Comparison of ENCODE assay signal across 18 mouse cellular contexts in genomic region chr17:45029106-45029505, GRCm38 (mm10).
DNase-seq lines count a peak whose midpoint lies in the region; ATAC-seq lines count a peak whose summit lies in the region.
"Had no signal": no experiment of that assay in that cellular context is flagged by ENCODE, and none has a peak within 500 bp of the region (broad histone marks: within the 10 kb centered on the region; RNA-seq: fewer than 3 reads in every experiment).

No protein-coding gene starts in this region.

- peak; percentile 69 to 78 for DNase-seq in adrenal gland, adult (ENCODE audit: inconsistent age in 2 of 2, low spot score in 1 of 2)
- DNase-seq in adrenal gland, postnatal 10 days: no peak
- DNase-seq in adrenal gland, adult 8-10 months: peak; percentile 32
- DNase-seq in adrenal gland, adult 18-20 months (ENCODE audit: low spot score in 2 of 2): no peak
- peak; percentile 56 for DNase-seq in heart, adult 11 months
- no peak for DNase-seq in heart, adult 8-10 months (ENCODE audit: low spot score)
- DNase-seq in 416B (ENCODE audit: low read depth): peak; percentile 14
- DNase-seq: cerebellum, adult 11-12 months; cerebellum, adult 2 months; cerebellum, adult 9-10 months; cerebellum, postnatal 10 days; cerebellum, postnatal 25 days; forebrain, postnatal 0 days had no signal

- H3K4me3 ChIP-seq in hindbrain, embryonic 12.5 days: no peak overlapping the region
- H3K4me3 ChIP-seq: embryonic facial prominence, embryonic 10.5 days; embryonic facial prominence, embryonic 12.5 days; forebrain, embryonic 13.5 days; forebrain, embryonic 15.5 days had no signal

- H3K27ac ChIP-seq in hindbrain, embryonic 12.5 days: no peak overlapping the region
- H3K27ac ChIP-seq: embryonic facial prominence, embryonic 10.5 days; embryonic facial prominence, embryonic 12.5 days; forebrain, embryonic 13.5 days; forebrain, embryonic 15.5 days had no signal

- no peaks in the 10 kb centered on the region for H3K4me1 ChIP-seq in hindbrain, embryonic 12.5 days
- H3K4me1 ChIP-seq: forebrain, embryonic 13.5 days; forebrain, embryonic 15.5 days had no signal

- WGBS in hindbrain, embryonic 12.5 days: 92% methylated on average over 1 of the region's 1 CpGs

- no peak for ATAC-seq in hindbrain, embryonic 12.5 days (ENCODE audit: low FRiP score)
- ATAC-seq: forebrain, embryonic 13.5 days; forebrain, embryonic 15.5 days; forebrain, postnatal 0 days had no signal

- no peaks in the 10 kb centered on the region for H3K9me3 ChIP-seq in hindbrain, embryonic 12.5 days (replicated peaks)
- H3K9me3 ChIP-seq: embryonic facial prominence, embryonic 10.5 days; embryonic facial prominence, embryonic 12.5 days; forebrain, embryonic 13.5 days; forebrain, embryonic 15.5 days had no signal

- H3K4me2 ChIP-seq in hindbrain, embryonic 12.5 days (replicated peaks): no peak overlapping the region
- H3K4me2 ChIP-seq: embryonic facial prominence, embryonic 12.5 days; forebrain, embryonic 13.5 days; forebrain, embryonic 15.5 days had no signal

- H3K9ac ChIP-seq in hindbrain, embryonic 12.5 days: no peak overlapping the region
- H3K9ac ChIP-seq: embryonic facial prominence, embryonic 12.5 days; forebrain, embryonic 13.5 days; forebrain, embryonic 15.5 days; forebrain, postnatal 0 days had no signal

- no peaks in the 10 kb centered on the region for H3K36me3 ChIP-seq in hindbrain, embryonic 12.5 days
- H3K36me3 ChIP-seq: embryonic facial prominence, embryonic 10.5 days; embryonic facial prominence, embryonic 12.5 days; forebrain, embryonic 15.5 days had no signal

- H3K27me3 ChIP-seq in hindbrain, embryonic 12.5 days: no peaks in the 10 kb centered on the region
- H3K27me3 ChIP-seq: embryonic facial prominence, embryonic 12.5 days; forebrain, embryonic 13.5 days; forebrain, embryonic 15.5 days had no signal

Comparison
In these comparisons a context has a peak if more than half of its experiments do, and no peak if none do; other contexts are left out.
1. DNase-seq: peak in adrenal gland, adult (2 of 2), adrenal gland, adult 8-10 months (single experiment), heart, adult 11 months (single experiment) and 416B (single experiment); none in adrenal gland, postnatal 10 days (single experiment), adrenal gland, adult 18-20 months (0 of 2) and heart, adult 8-10 months (single experiment).